Mouse (Mus musculus) liver, postnatal 0 days (tissue): ENCODE data around the gene Ttll8.

Experiments
- CTCF ChIP-seq: sonication (generic); IDR thresholded peaks from 2 replicates; pipeline ENCODE4 v1.5.1; 2016; ENCODE audit warnings: antibody characterized with exemption, low read depth
- EP300 ChIP-seq: IDR thresholded peaks from 2 replicates; pipeline ENCODE4 v1.6.1; 2016; ENCODE audit warnings: antibody characterized with exemption, low read depth, mild to moderate bottlenecking

DNA sequence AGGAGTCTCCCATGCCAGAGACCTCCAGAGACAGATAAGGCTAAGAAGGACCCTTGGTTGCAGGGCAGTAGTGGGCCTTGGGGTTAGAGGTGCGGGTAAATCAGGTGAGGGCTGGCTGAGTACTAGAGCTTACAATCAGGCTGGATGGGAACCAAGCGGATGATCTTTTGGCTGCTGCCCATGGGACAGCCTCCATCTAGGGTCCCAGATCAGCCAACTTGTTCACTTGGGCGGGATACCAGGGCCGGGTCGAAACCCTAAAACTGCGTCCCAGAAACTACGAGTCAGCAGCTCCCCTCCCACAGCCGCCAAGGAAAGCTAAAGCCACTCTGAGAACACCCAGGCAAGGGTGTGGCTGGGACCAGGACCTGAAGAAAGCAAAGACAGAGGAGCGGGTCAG is 101.1 kb downstream of the Ttll8 start:
- TF ChIP-seq CTCF (no peak), EP300 (no peak)
